Mouse (Mus musculus): Measurements from ENCODE around the gene Rexo1. TPM values are rescaled to one million over a fixed set of nuclear protein-coding genes. Genes with fewer than 3 reads are reported as not detected.

The Rexo1 gene
- polyA plus RNA-seq (2014; fragmentation: Illumina TruSeq; extraction: RNeasy Lipid Tissue Mini Kit (QIAGEN cat#74804); ENCODE audit: low read depth, low replicate concordance) = 24.3 TPM

GRCm38 (mm10) chr10:80561116-80561944 lies at the start of gene Rexo1:
Gene Rexo1, minus strand, starts transcription at chr10:80561560.

DNA sequence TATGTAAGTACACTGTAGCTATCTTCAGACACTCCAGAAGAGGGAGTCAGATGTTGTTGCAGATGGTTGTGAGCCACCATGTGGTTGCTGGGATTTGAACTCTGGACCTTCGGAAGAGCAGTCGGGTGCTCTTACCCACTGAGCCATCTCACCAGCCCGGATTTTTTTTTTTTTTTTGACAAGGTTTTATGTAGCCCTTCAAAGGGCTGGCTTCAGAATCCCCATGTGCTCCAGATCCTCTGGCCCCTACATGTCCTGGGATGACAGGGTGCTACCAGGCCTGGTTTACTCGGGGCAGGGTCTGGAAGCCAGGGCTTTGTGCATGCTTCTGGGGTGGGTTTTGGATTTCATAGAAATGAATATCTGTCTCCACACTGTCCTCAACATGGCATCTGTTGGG lies 44.4 kb upstream of the Rexo1 start, which contains the start of gene Gm49322:
TSS of gene Gm49322 (plus strand) at position 301 of the 400 bp plus-strand sequence.

GRCm38 (mm10) chr10:80602698-80603325 lies 41.5 kb upstream of the Rexo1 start, which contains the start of the genes Scamp4 and Adat3:
Gene Scamp4, plus strand, starts transcription at chr10:80602872.
Gene Adat3, plus strand, starts transcription at chr10:80602880.

DNA sequence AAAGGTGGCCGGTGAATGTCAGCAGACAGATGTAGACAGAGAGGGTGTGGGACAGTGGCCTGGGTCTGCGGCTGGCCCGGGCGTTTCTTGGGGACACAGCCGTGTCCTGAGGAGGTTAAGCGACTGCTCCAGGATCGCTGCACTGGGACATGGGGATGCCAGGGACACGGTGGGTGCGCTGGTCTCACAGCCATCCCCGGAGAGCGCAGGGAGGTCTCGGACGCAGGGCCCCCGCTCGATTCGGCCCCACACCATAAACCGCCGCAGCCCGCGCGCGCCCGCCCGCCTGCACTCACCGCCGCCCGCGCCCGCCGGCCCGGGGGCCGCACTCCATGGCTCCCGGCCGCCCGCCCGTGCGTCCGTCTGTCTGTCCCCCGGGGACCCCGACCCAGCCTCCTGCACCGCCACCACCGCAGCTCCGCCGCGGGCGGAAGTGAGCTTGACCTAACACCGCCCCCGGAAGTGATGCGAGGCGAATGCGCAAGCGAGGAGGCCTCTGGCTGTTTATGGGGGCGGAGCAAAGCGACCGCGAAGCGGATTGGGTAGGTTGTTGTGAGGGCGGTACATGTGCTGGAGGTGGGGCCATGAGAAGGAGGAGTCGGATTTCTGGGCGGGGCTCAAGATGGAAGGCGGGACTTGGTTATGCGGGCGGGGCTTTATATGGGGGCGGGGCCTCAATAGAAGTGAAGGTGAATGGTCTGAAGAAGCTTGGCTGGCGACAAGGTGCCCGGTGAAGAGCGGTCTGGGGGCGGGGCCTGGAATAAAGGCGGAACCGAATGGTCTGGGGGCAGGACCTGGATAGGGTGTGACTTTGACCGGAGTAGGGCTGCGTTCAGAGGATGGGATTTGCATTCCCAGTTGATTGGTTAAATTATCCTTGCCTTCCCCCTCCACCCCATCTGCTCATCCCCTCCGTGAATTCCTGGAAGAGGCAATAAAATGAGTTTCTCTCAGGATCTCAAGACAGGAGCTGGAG lies 28.8 kb upstream of the Rexo1 start, which contains the start of gene Abhd17a:
TSS of gene Abhd17a (minus strand) at position 463 of the 976 bp plus-strand sequence.

GRCm38 (mm10) chr10:80577195-80578130 lies 16.1 kb upstream of the Rexo1 start, which contains the start of gene Klf16:
Gene Klf16, minus strand, starts transcription at chr10:80577321.

DNA sequence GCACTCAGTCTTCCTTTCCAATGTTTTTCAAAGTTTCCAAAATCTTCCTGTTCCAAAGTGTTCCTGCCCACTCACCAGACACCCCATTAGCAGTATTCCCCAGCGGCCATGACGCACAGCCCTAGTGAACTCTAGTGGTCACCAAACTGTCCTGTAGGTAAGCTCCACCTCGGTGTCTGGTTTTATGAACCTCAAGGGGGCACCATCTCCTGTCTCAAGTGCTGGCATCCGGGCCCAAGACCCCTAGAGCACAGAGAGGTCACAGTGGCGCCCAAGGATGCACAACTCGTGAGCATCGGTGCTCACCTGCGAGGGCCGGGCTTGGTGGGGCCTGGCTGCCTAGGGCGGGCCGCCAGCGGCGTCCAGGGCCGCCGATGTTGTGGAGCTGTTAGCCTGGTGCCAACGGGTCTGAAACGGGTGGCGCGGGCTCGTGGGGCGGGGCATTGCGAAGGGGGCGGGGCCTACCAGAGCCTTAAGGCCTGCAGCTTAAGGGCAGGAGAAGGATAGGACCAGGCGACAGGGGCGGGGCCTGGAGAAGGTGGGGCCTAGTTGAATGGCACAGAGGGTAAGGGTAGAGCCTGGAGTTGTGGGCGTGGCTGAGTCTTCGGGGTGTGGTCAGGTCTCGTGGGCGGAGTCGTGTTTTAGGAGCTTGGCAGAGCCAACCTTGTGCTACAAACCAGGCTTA lies 22.5 kb downstream of the Rexo1 start, which contains the start of gene Atp8b3:
TSS of gene Atp8b3 (minus strand) at position 415 of the 685 bp plus-strand sequence.

DNA sequence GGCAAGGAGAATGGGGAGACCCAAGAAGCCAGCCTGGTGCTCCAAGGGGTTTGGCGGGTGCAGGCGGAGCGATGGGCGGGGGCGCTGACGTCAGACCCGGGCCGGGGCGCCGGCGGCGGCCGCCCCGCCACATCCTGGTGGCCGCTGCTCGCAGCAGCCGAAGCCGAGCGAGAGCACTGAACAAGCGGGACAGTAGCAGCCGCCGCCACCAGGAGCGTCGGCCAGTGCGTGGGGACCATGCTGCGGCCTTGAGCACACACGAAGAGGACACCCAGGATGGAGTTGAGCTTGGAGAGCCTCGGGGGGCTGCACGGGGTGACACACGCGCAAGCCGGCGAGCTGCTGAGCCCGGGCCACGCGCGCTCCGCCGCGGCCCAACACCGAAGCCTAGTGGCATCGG lies 66.6 kb downstream of the Rexo1 start, which contains the start of gene Onecut3:
TSS of gene Onecut3 (plus strand) at position 104 of the 400 bp plus-strand sequence.

Other genes with a start within 250 kb of the Rexo1 start
- 32.7 TPM for gene 2310011J03Rik, start 241.0 kb downstream of the Rexo1 start, polyA plus RNA-seq (2014; fragmentation: Illumina TruSeq; extraction: RNeasy Lipid Tissue Mini Kit (QIAGEN cat#74804); ENCODE audit: low read depth, low replicate concordance)
- 5.3 TPM for gene Pcsk4, start 232.1 kb downstream of the Rexo1 start, polyA plus RNA-seq (2014; fragmentation: Illumina TruSeq; extraction: RNeasy Lipid Tissue Mini Kit (QIAGEN cat#74804); ENCODE audit: low read depth, low replicate concordance)
- 55.6 TPM for gene Reep6, start 231.6 kb downstream of the Rexo1 start, polyA plus RNA-seq (2014; fragmentation: Illumina TruSeq; extraction: RNeasy Lipid Tissue Mini Kit (QIAGEN cat#74804); ENCODE audit: low read depth, low replicate concordance)
- 9.4 TPM for gene Adamtsl5, start 213.1 kb downstream of the Rexo1 start, polyA plus RNA-seq (2014; fragmentation: Illumina TruSeq; extraction: RNeasy Lipid Tissue Mini Kit (QIAGEN cat#74804); ENCODE audit: low read depth, low replicate concordance)
- gene Plk5, start 205.1 kb downstream of the Rexo1 start, polyA plus RNA-seq (2014; fragmentation: Illumina TruSeq; extraction: RNeasy Lipid Tissue Mini Kit (QIAGEN cat#74804); ENCODE audit: low read depth, low replicate concordance) = 0.34 TPM
- gene Mex3d, start 173.9 kb downstream of the Rexo1 start, polyA plus RNA-seq (2014; fragmentation: Illumina TruSeq; extraction: RNeasy Lipid Tissue Mini Kit (QIAGEN cat#74804); ENCODE audit: low read depth, low replicate concordance) = 14.4 TPM
- gene Mbd3, start 162.0 kb downstream of the Rexo1 start, polyA plus RNA-seq (2014; fragmentation: Illumina TruSeq; extraction: RNeasy Lipid Tissue Mini Kit (QIAGEN cat#74804); ENCODE audit: low read depth, low replicate concordance) = 113 TPM
- 470 TPM for gene Uqcr11, start 154.7 kb downstream of the Rexo1 start, polyA plus RNA-seq (2014; fragmentation: Illumina TruSeq; extraction: RNeasy Lipid Tissue Mini Kit (QIAGEN cat#74804); ENCODE audit: low read depth, low replicate concordance)
- 33.4 TPM for gene Tcf3, start 127.9 kb downstream of the Rexo1 start, polyA plus RNA-seq (2014; fragmentation: Illumina TruSeq; extraction: RNeasy Lipid Tissue Mini Kit (QIAGEN cat#74804); ENCODE audit: low read depth, low replicate concordance)
- not detected for gene Onecut3, start 66.7 kb downstream of the Rexo1 start, polyA plus RNA-seq (2014; fragmentation: Illumina TruSeq; extraction: RNeasy Lipid Tissue Mini Kit (QIAGEN cat#74804); ENCODE audit: low read depth, low replicate concordance)
- gene Atp8b3, start 22.4 kb downstream of the Rexo1 start, polyA plus RNA-seq (2014; fragmentation: Illumina TruSeq; extraction: RNeasy Lipid Tissue Mini Kit (QIAGEN cat#74804); ENCODE audit: low read depth, low replicate concordance) = 26.6 TPM
- gene Klf16, start 15.8 kb upstream of the Rexo1 start, polyA plus RNA-seq (2014; fragmentation: Illumina TruSeq; extraction: RNeasy Lipid Tissue Mini Kit (QIAGEN cat#74804); ENCODE audit: low read depth, low replicate concordance) = 16.1 TPM
- 72.8 TPM for gene Abhd17a, start 28.8 kb upstream of the Rexo1 start, polyA plus RNA-seq (2014; fragmentation: Illumina TruSeq; extraction: RNeasy Lipid Tissue Mini Kit (QIAGEN cat#74804); ENCODE audit: low read depth, low replicate concordance)
- 49.8 TPM for gene Scamp4, start 41.3 kb upstream of the Rexo1 start, polyA plus RNA-seq (2014; fragmentation: Illumina TruSeq; extraction: RNeasy Lipid Tissue Mini Kit (QIAGEN cat#74804); ENCODE audit: low read depth, low replicate concordance)
- 3.3 TPM for gene Adat3, start 41.3 kb upstream of the Rexo1 start, polyA plus RNA-seq (2014; fragmentation: Illumina TruSeq; extraction: RNeasy Lipid Tissue Mini Kit (QIAGEN cat#74804); ENCODE audit: low read depth, low replicate concordance)
- gene Gm49322, start 44.5 kb upstream of the Rexo1 start, polyA plus RNA-seq (2014; fragmentation: Illumina TruSeq; extraction: RNeasy Lipid Tissue Mini Kit (QIAGEN cat#74804); ENCODE audit: low read depth, low replicate concordance) = 1.5 TPM
- gene Csnk1g2, start 61.3 kb upstream of the Rexo1 start, polyA plus RNA-seq (2014; fragmentation: Illumina TruSeq; extraction: RNeasy Lipid Tissue Mini Kit (QIAGEN cat#74804); ENCODE audit: low read depth, low replicate concordance) = 139 TPM
- 51.0 TPM for gene Btbd2, start 95.5 kb upstream of the Rexo1 start, polyA plus RNA-seq (2014; fragmentation: Illumina TruSeq; extraction: RNeasy Lipid Tissue Mini Kit (QIAGEN cat#74804); ENCODE audit: low read depth, low replicate concordance)
- 248 TPM for gene Mknk2, start 116.6 kb upstream of the Rexo1 start, polyA plus RNA-seq (2014; fragmentation: Illumina TruSeq; extraction: RNeasy Lipid Tissue Mini Kit (QIAGEN cat#74804); ENCODE audit: low read depth, low replicate concordance)
- 18.5 TPM for gene Mob3a, start 140.4 kb upstream of the Rexo1 start, polyA plus RNA-seq (2014; fragmentation: Illumina TruSeq; extraction: RNeasy Lipid Tissue Mini Kit (QIAGEN cat#74804); ENCODE audit: low read depth, low replicate concordance)
- gene Izumo4, start 140.6 kb upstream of the Rexo1 start, polyA plus RNA-seq (2014; fragmentation: Illumina TruSeq; extraction: RNeasy Lipid Tissue Mini Kit (QIAGEN cat#74804); ENCODE audit: low read depth, low replicate concordance) = 56.3 TPM
- 80.0 TPM for gene Ap3d1, start 180.7 kb upstream of the Rexo1 start, polyA plus RNA-seq (2014; fragmentation: Illumina TruSeq; extraction: RNeasy Lipid Tissue Mini Kit (QIAGEN cat#74804); ENCODE audit: low read depth, low replicate concordance)
- gene Dot1l, start 193.6 kb upstream of the Rexo1 start, polyA plus RNA-seq (2014; fragmentation: Illumina TruSeq; extraction: RNeasy Lipid Tissue Mini Kit (QIAGEN cat#74804); ENCODE audit: low read depth, low replicate concordance) = 37.2 TPM
- 31.2 TPM for gene Sf3a2, start 236.6 kb upstream of the Rexo1 start, polyA plus RNA-seq (2014; fragmentation: Illumina TruSeq; extraction: RNeasy Lipid Tissue Mini Kit (QIAGEN cat#74804); ENCODE audit: low read depth, low replicate concordance)
- 48.9 TPM for gene Plekhj1, start 237.1 kb upstream of the Rexo1 start, polyA plus RNA-seq (2014; fragmentation: Illumina TruSeq; extraction: RNeasy Lipid Tissue Mini Kit (QIAGEN cat#74804); ENCODE audit: low read depth, low replicate concordance)
- gene Amh, start 243.7 kb upstream of the Rexo1 start, polyA plus RNA-seq (2014; fragmentation: Illumina TruSeq; extraction: RNeasy Lipid Tissue Mini Kit (QIAGEN cat#74804); ENCODE audit: low read depth, low replicate concordance) = 0.19 TPM

Measured in adipose tissue, adult 10 weeks (tissue).